Mouse (Mus musculus) monocyte, adult 5-6 weeks (primary cell): ENCODE results near the gene Gpr146. TPM values are rescaled to one million over a fixed set of nuclear protein-coding genes. Genes with fewer than 3 reads are reported as not detected.
A peak's percentile ranks its signal among the peaks of the same experiment; 100 is the strongest.
"Not testable (repeated sequence)": the region's sequence is repeated elsewhere in the genome, so short reads cannot be mapped to it uniquely, and the experiment has no call there.

Source experiments
- ATAC-seq: fragments of 153-309, 156-312 bp; replicated peaks from 2 replicates; pipeline ENCODE4 v1.8.0; 2017; ENCODE audit warnings: mild to moderate bottlenecking; ENCODE audit not compliant: low TSS enrichment, insufficient number of reproducible peaks, severe bottlenecking, poor library complexity, low FRiP score
- total RNA-seq: library from RNA; stranded (forward); fragments of 200-1000, 200-491, 200-594 nt; gene quantifications from 3 replicates; pipeline ENCODE4 v1.2.3, GENCODE M21; 2017

Gene Gpr146
- 6.9 to 10.8 TPM (median 9.8 TPM) in 3 replicates for total RNA-seq

DNA sequence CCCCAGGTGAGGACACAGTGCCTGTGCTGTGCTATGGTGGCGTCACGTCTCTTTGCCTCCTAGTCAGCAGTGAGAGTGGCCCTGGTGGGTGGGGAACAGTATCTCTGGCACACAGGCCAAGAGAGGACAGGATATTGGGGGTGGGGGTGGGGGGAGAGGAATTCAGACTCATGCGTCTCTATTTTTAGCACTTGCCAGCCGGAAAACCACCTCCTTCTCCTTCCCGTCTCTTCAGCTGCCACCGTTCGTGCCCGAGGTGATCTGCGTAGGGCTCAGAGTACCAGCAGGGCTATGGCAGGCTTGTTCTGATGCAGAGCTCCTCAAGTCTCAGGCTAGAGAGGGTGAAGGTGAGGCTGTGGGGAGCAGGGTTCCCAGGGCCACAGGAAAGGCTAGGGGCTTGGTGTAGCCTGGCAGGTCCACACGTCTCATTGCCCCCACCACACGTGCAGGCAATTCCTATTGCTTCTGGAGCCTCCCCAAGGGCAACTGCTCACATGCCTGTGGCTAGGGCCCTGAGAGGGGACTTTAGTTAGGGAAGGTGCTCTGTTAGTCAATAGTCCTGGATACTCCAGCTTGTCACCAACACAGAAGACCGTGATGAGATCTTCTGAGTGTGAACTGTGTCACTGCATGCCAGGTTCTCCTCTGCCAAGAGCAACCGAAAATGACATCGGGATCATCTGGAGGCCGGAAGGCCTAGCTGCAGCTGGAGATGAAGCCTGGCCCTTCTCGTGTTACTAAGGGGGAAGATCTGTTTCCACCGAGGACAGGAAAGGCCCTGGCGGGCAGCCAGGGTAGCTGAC lies at the start of gene Gpr146:
Gene Gpr146 (plus strand): TSS at position 230 of the 803 bp plus-strand sequence.
- ATAC-seq = no peak

DNA sequence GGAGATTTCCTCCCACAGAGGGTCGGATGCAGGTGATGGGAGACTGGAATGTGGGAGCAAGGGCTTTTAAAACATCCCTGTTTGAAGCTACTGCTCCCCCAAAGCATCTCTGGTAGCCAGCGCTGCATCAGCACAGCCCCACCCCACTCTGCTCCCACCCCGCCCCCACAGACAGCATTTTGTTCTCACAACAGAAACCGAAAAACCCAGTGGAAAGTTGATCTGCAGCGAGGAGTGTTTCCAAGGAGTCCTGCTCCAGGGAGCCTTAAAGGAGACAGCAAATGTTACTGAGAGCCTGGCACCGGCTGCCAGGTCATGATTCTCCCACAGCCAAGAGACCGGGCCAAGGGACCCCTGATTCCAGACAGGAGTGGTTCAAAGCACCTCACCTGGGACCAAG lies 46.7 kb upstream of the Gpr146 start:
- ATAC-seq = no peak

DNA sequence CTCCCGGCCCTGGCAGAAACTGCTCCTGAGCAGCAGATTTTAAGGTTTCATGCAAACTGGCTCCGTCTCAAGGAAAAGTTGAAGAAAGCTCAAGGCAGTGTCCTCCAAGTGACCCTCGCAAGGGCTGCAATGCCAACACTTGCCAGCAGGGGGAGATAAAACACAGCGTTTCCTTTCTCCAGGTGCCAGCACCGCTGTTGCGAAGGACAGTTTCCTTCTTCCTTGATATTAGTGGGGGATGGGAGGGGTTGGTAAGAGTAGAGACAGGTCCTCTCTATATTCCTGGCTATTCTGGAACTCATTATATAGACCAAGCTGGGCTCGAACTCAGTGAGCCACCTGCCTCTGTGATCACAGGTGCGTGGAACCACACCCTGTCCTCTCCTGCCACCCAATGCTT lies 45.8 kb upstream of the Gpr146 start:
- ATAC-seq = peak; percentile 50

DNA sequence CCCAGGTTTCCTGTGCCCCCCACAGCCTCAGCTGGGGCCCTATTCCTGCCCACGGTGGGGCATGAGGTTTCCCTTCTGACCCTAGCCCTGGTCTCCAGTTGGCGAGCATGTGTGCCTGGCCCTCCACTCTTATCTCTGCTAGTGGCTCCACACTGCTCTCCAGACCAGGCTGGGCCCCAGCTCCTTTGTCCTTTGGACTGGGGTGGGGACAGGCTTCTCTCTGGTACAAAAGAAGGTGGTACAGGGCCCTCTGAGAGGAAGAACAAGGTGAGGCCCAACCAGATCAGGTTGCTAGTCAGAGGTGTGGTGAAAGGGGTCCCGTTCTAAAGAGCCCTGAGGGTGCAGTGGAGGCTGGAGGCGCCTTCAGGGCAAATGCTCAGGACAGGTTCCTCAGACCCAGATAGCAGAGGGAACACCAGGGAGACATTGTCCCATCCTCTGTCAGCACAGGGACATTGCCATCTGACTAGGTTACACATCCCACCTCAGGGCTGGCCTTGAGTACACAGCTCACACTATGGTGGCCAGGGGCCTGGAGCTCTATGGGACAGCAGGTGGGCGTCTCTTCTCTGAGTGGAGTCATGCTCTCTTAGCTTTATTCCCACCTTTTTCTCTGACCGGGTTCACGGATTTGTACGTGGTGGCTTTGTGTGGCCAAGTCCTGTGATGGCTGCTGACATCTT lies 44.8 kb upstream of the Gpr146 start:
- ATAC-seq = no peak

DNA sequence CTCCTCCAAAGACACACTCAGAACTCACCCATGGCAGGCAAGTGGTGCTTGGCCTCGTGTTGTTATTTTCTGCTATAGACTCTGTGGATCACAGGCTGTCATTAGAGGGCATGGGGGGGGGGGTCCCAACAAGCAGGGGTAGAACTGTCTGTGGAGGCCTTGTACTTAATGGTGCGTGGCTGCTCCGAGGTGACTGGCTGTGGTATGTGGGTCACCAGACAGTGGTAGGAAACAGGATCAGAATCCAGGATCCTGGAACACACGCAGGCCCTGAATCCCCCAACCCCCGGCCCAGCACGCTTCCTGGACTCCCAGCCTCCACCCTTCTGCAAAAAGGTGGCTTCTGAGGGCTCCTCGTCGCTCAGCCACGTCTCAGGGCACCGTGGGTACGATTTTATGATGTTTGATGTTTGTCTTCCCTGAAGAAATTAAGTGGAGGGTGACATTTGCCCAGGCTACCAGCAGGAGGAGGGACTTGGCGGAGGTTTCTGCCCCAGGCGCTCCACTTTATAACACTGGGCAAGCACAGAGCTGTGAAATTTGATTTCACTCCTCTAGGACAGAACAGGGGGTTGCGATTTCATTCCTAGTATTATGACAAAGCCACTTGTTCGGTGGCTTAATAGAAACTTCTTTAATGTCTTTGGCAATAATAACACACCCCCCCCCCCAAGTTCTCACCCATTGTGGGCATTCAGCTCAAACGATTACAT lies 44.0 kb upstream of the Gpr146 start:
- no peak for ATAC-seq

DNA sequence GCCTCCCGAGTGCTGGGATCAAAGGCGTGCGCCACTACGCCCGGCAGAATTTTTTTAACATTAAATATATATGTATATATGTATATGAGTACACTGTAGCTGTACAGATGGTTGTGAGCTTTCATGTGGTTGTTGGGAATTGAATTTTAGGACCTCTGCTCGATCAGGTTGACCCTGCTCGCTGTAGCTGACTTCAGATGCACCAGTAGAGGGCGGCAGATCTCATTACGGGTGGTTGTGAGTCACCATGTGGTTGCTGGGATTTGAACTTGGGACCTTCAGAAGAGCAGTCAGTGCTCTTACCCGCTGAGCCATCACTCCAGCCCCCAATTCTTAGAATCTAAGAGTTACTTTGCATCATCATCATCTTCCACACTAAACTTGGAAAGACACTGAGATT lies 43.1 kb upstream of the Gpr146 start:
- ATAC-seq = not testable (repeated sequence)

DNA sequence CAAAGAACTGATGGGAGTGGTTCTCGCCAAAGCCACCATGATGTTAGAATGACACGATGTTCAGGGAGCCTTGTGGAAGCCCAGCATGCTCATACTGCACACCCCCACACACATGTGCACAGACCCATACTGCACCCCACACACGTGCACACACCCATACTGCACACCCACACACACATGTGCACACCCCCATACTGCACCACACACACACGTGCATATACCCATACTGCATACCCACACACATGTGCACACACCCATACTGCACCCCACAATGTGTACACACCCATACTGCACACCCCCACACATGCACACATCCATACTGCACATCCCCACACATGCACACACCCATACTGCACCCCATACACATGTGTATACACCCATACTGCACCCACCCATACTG lies 41.9 kb upstream of the Gpr146 start:
- no peak for ATAC-seq

DNA sequence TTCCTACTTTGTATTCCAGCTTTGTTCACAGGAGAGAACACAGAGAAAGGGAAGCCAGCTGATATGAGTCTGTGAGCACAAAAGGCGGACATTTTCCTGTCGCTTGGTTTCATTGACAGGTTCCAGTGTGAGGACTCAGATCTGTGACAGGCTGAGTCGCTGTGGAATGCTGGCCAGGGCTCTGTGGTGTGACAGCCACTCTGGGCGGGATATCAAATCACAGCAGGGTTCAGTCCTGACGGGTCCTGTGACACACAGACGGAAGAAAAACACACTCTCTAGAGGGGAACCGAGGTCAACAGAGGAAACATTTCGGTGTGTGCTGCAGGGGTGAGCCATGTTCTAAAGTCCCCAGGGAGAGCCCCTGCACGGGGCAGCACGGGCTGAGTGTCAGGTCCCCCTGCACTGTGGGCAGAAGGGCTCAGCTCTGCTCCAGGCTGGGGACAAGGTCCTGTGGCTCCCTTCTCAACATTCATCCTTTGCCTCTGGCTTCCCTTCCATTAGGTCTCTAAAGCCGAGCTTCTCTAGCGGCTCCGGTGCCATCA lies 39.6 kb upstream of the Gpr146 start:
- no peak for ATAC-seq

DNA sequence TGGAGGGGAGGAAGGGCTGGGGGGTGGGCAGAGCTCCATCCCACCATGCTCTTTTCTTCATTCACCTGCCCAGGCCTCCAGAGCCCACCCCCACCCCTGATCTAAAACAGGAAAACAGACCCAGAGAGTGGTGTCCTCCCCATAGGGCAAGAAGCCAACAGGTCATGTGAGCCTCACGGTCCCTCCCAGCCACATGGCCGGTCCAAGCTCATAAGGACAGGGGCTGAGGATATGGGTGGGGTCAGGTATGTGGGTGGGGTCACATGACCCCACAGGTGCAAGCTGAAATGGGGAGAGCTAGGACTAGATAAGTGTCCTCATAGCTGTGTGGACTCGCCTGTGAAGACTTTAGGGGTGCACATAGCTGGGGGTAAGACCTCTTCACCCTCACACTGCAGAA lies 39.1 kb upstream of the Gpr146 start:
- ATAC-seq = no peak

DNA sequence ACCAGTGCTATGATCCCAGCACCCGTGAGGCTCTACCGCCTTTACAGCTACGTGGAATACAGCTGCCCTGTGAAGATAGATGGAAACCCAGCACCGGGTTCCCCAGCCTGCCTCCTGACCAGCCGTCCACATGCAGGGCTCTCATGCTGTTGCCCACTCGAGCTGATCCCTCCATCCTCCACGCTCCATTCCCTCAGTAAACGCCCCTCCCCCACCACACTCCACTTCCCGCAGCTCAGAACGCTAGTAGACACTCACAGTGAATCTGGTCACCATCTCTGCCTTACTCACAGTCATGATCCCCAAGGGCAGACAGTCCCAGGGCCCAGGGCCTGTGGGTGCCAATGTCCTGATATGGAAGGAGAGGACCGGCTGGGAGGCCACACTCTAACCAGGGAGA lies 38.6 kb upstream of the Gpr146 start:
- ATAC-seq = no peak

DNA sequence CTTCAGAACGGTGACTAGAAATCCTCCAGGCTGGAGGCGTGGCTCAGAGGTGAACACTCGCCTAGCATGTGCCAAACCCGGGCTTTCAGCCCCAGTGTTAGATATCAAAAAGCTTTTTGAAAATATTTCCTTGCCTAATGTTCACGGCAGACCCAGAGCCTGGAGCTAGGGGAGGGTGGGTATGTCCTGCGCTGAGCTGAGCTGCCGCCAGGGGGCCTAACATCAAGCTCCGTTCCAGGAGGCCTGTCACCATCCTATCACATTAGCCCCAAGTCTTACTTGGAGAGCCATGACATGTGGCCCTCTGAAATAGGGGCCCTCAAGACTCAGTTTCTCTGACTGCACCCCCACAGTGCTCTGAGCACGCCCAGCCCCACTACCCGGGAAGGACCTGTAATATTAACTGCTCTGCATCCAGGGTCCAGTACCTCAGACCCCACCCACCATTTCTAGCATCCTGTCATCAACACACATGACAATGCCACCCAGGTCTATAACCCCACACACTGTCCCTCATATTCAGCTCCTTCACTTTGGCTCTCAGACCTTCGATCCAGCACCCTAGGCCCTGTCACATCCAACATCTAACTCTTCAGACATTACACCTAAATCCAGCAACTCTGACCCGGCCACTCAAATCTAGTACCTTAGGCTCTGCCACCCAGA lies 33.3 kb upstream of the Gpr146 start:
- peak; percentile 77 for ATAC-seq

DNA sequence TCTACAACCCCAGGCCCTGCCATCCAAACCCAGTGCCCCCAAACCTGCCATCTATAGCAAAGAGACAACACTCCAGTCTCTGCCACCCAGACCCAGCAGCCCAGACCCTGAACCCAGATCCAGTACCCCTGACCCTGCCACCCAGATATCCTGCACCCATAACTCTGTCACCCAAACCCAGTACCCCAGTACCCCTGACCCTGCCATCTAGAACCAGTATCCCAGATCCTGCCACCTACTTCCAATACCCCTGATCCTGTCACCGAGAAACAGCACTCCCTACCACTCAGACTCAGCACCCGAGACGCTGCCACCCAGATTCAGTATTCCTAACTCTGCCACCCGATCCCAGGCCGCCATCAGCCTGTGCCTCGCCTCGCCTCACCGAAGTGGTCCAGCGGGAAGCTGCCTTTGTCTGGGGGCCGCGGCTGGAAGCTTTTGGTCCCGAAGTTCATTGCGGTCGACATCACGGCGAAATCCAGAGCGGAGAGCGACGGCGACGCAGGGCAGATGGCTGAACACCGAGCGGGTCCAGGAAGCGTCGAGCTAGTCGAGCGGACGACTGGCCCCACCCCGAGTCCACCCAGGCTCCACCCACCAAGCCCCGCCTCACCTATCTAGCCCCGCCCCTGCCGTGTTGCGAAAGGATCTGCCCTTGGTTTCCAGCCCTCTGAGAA lies 32.7 kb upstream of the Gpr146 start:
- ATAC-seq = peak; percentile 97

DNA sequence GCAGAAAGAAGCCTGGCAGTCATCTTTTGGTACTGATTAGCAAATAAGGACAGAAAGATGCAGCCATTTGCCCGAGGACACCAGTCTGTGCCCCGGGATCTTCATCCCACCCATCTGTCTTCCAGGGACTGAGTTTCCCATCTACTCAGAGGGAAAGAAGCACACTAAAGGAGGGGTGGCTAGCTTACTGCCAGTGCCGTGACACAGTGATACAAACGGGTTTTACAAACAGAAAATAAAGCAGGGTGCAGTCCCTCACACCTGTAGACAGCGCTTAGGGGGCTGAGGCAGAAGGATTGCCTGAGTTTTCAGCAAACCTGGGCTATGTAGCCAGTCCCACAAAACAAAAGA lies 32.2 kb upstream of the Gpr146 start:
- no peak for ATAC-seq

DNA sequence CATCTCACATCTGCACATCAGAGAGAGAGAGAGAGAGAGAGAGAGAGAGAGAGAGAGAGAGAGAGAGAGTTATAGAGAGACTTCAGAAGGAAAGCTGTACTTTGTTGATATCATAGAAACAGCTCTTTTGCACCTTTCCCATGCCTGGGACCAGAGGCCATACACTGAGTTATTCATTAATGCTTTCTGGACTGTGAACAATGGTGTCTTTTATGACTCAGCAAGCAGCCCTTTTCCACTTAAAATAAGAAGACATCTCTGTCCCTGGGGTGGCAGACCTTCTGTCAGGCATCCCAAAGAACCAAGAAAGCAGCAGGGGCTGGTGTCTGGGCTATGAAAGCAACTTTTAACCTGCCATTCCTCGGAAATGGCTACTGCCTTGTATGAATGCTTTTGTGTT lies 30.3 kb upstream of the Gpr146 start:
- ATAC-seq = no peak

DNA sequence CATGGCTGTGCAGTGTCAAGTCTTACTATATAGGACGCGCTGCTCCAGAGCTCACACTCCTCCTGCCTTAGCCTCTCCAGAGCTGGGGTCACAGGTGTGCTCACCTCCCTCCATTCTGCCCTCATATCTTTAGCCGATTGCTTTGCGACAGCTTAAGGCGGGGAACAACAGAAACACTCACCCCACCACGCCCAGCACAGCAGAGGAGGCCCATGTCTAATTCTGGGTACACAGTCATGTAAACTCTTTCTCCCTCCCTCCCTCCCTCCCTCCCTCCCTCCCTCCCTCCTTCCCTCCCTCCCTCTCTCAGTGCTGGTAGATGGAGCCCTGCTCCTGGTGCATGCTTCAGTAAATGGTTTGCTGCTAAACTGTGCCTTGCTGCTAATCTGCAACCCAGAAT lies 27.8 kb upstream of the Gpr146 start:
- no peak for ATAC-seq

DNA sequence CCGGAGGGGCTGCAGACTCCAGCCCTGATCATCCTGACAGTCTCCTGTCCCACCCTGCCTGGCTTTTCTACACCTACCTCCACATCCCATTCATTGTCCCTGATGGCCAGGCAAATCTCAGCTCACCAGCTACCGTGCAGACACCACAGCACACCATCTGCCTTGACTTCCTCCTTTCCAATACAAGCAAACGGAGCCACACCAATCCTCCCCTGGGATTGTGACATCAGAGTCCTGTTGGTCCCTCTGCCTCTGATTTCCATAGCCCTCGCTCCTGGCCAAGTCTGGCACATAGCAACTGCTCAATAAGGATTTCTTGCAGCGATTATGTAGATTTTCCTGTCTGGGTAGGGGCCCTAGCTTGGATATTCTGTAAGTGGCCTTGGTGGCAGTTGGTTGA lies 26.4 kb upstream of the Gpr146 start, which contains the start of gene Cox19:
Gene Cox19 (minus strand): TSS at position 285 of the 400 bp plus-strand sequence.
- no peak for ATAC-seq

DNA sequence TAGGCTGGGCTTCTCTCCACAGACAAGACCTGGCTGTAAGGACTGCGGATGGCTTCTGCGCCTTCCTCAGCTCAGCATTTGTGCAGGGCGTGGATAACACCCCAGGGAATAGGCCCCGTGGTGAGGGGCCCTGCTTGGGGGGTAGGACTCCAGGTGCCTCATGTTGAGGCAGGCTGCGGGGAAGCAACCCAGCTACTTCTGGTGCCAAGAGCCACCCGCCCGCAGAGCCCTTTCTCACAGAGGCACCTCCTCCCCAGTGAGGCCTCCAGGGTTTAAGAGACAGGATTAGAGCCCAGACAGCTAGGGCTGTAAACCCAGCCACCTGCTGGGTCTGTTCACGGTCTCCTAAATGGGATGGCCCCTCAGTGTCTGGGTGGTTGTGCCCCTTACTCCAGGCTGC lies 25.9 kb upstream of the Gpr146 start:
- ATAC-seq = no peak

DNA sequence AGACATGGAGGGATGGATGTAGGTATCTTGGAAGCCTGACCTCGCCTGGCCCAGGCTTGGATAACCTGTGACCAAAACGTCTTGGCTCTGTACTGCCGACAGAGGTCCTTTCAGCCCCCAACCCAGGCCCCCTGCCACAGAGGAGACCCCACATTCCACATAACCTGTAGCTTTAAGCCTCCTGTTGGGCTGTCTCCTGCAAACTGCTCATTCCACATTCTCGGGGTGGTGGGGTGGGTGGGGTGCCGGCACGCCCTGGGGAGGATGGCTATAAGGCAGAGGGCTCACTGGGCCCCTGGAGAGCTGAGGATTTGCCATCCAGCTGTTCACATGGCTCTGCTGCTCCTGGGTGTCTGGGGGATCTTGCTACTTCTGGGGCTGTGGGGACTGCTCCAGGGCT lies 25.2 kb upstream of the Gpr146 start, which contains the start of gene Cyp2w1:
Gene Cyp2w1 (plus strand): TSS at position 301 of the 400 bp plus-strand sequence.
- no peak for ATAC-seq
